Comparison of ENCODE assay signal across 11 mouse cellular contexts in genomic region chr13:109211471-109211870, GRCm38 (mm10).
DNase-seq lines count a peak whose midpoint lies in the region; ATAC-seq and TF ChIP-seq lines count a peak whose summit lies in the region.
"Had no signal": no experiment of that assay in that cellular context is flagged by ENCODE, and none has a peak within 500 bp of the region (broad histone marks: within the 10 kb centered on the region; RNA-seq: fewer than 3 reads in every experiment).

No protein-coding gene starts in this region.

- no peak for TF ChIP-seq CTCF in bone marrow macrophage, adult 2 months (IDR thresholded peaks at IDR 0.05; ENCODE audit: low read depth, low read length)

- TF ChIP-seq POLR2A in bone marrow macrophage, adult 2 months (IDR thresholded peaks at IDR 0.05; ENCODE audit: borderline replicate concordance, low read depth, low read length) = no peak

- H3K4me2 ChIP-seq in hindbrain, embryonic 15.5 days = 0 out of 2 replicates have a peak overlapping the region, but pooled peaks have one; percentile 50
- H3K4me2 ChIP-seq in hindbrain, embryonic 14.5 days (replicated peaks) = no peak overlapping the region
- H3K4me2 ChIP-seq in intestine, embryonic 14.5 days (ENCODE audit: low read length) = peak overlapping the region; percentile 41
- peak overlapping the region; percentile 56 for H3K4me2 ChIP-seq in lung, embryonic 16.5 days (ENCODE audit: low read depth, low read length)
- H3K4me2 ChIP-seq: midbrain, embryonic 13.5 days had no signal

- no peak overlapping the region for H3K27ac ChIP-seq in hindbrain, embryonic 15.5 days (replicated peaks)
- H3K27ac ChIP-seq in hindbrain, embryonic 14.5 days = no peak overlapping the region
- H3K27ac ChIP-seq in bone marrow macrophage, adult 2 months (ENCODE audit: insufficient read depth, low read depth, low read length) = no peak overlapping the region
- H3K27ac ChIP-seq in intestine, embryonic 14.5 days (ENCODE audit: low read depth) = no peak overlapping the region
- H3K27ac ChIP-seq in lung, embryonic 16.5 days (ENCODE audit: low read length) = no peak overlapping the region
- H3K27ac ChIP-seq: midbrain, embryonic 13.5 days had no signal

- no peaks in the 10 kb centered on the region for H3K4me1 ChIP-seq in hindbrain, embryonic 15.5 days (replicated peaks)
- H3K4me1 ChIP-seq in hindbrain, embryonic 14.5 days (replicated peaks; ENCODE audit: control insufficient read depth, insufficient read depth, low read length) = no peaks in the 10 kb centered on the region; the same call in 1 of the 2 replicates
- peaks cover 8% of the 10 kb centered on the region for H3K4me1 ChIP-seq in bone marrow macrophage, adult 2 months (ENCODE audit: control insufficient read depth, insufficient read depth, low read length)
- H3K4me1 ChIP-seq in intestine, embryonic 14.5 days (replicated peaks; ENCODE audit: control insufficient read depth, insufficient read depth, low read length) = no peaks in the 10 kb centered on the region
- peaks cover 10% of the 10 kb centered on the region; the same call in 1 of the 2 replicates for H3K4me1 ChIP-seq in lung, embryonic 16.5 days (replicated peaks; ENCODE audit: control insufficient read depth, insufficient read depth, low read length)
- H3K4me1 ChIP-seq: midbrain, embryonic 13.5 days had no signal

- H3K36me3 ChIP-seq in hindbrain, embryonic 15.5 days = no peaks in the 10 kb centered on the region
- H3K36me3 ChIP-seq in hindbrain, embryonic 14.5 days (replicated peaks; ENCODE audit: control insufficient read depth, insufficient read depth) = no peaks in the 10 kb centered on the region
- no peaks in the 10 kb centered on the region for H3K36me3 ChIP-seq in intestine, embryonic 14.5 days (ENCODE audit: control insufficient read depth, insufficient read depth, low read length)
- no peaks in the 10 kb centered on the region for H3K36me3 ChIP-seq in lung, embryonic 16.5 days (ENCODE audit: control insufficient read depth, insufficient read depth, low read length)
- H3K36me3 ChIP-seq: midbrain, embryonic 13.5 days had no signal

- H3K27me3 ChIP-seq in hindbrain, embryonic 15.5 days = no peaks in the 10 kb centered on the region
- no peaks in the 10 kb centered on the region; the same call in 1 of the 2 replicates for H3K27me3 ChIP-seq in hindbrain, embryonic 14.5 days (ENCODE audit: control insufficient read depth, insufficient read depth, low read length)
- H3K27me3 ChIP-seq in intestine, embryonic 14.5 days (replicated peaks; ENCODE audit: control insufficient read depth, insufficient read depth, low read length) = no peaks in the 10 kb centered on the region
- no peaks in the 10 kb centered on the region for H3K27me3 ChIP-seq in lung, embryonic 16.5 days (ENCODE audit: control insufficient read depth, insufficient read depth, low read depth, low read length)

- 70% methylated on average over 8 of the region's 8 CpGs for WGBS in hindbrain, embryonic 15.5 days
- 72% methylated on average over 8 of the region's 8 CpGs for WGBS in hindbrain, embryonic 14.5 days
- 54% methylated on average over 8 of the region's 8 CpGs for WGBS in intestine, embryonic 14.5 days
- 31% methylated on average over 8 of the region's 8 CpGs for WGBS in lung, embryonic 16.5 days

- DNase-seq in hindbrain, embryonic 14.5 days (ENCODE audit: low spot score) = no peak
- no peak for DNase-seq in intestine, embryonic 14.5 days (ENCODE audit: low spot score)
- DNase-seq in right cerebral cortex, adult 18-20 months = no peak
- DNase-seq in T-cell, adult 2 months (ENCODE audit: low spot score) = no peak
- DNase-seq: adrenal gland, postnatal 10 days; kidney, adult 11 months; thymus, postnatal 36 days had no signal

- no peak overlapping the region for H3K9ac ChIP-seq in hindbrain, embryonic 15.5 days
- no peak overlapping the region for H3K9ac ChIP-seq in hindbrain, embryonic 14.5 days
- no peak overlapping the region for H3K9ac ChIP-seq in intestine, embryonic 14.5 days (ENCODE audit: low read length)
- peak overlapping the region; percentile 53; the same call in 1 of the 2 replicates for H3K9ac ChIP-seq in lung, embryonic 16.5 days (ENCODE audit: low read length)
- H3K9ac ChIP-seq: midbrain, embryonic 13.5 days had no signal

- H3K4me3 ChIP-seq in hindbrain, embryonic 15.5 days = no peak overlapping the region
- H3K4me3 ChIP-seq in hindbrain, embryonic 14.5 days (replicated peaks; ENCODE audit: low read length) = no peak overlapping the region
- H3K4me3 ChIP-seq in bone marrow macrophage, adult 2 months (ENCODE audit: insufficient read depth, low read length) = peak overlapping the region; percentile 50
- H3K4me3 ChIP-seq in intestine, embryonic 14.5 days (ENCODE audit: low read depth, low read length) = no peak overlapping the region
- H3K4me3 ChIP-seq in lung, embryonic 16.5 days (ENCODE audit: low read length) = peak overlapping the region; percentile 45
- H3K4me3 ChIP-seq: midbrain, embryonic 13.5 days had no signal

- ATAC-seq in hindbrain, embryonic 15.5 days (ENCODE audit: low FRiP score, low read depth) = no peak
- ATAC-seq in hindbrain, embryonic 14.5 days (ENCODE audit: low FRiP score) = no peak
- no peak for ATAC-seq in intestine, embryonic 14.5 days (replicated peaks; ENCODE audit: low FRiP score, low TSS enrichment, low read depth)
- ATAC-seq in lung, embryonic 16.5 days (ENCODE audit: low read depth) = peak; percentile 80
- ATAC-seq: midbrain, embryonic 13.5 days had no signal

- H3K9me3 ChIP-seq in hindbrain, embryonic 15.5 days = no peaks in the 10 kb centered on the region
- H3K9me3 ChIP-seq in hindbrain, embryonic 14.5 days (ENCODE audit: control insufficient read depth, low read length) = no peaks in the 10 kb centered on the region
- no peaks in the 10 kb centered on the region for H3K9me3 ChIP-seq in intestine, embryonic 14.5 days (ENCODE audit: control insufficient read depth, low read length)
- no peaks in the 10 kb centered on the region for H3K9me3 ChIP-seq in lung, embryonic 16.5 days (ENCODE audit: control insufficient read depth, low read length)
- H3K9me3 ChIP-seq: midbrain, embryonic 13.5 days had no signal

Comparison
In these comparisons a context has a peak if more than half of its experiments do, and no peak if none do; other contexts are left out.
1. H3K4me3 ChIP-seq: peak in bone marrow macrophage, adult 2 months (single experiment) and lung, embryonic 16.5 days (single experiment); none in hindbrain, embryonic 15.5 days (single experiment), hindbrain, embryonic 14.5 days (single experiment) and intestine, embryonic 14.5 days (single experiment).